Mouse (Mus musculus): Measurements from ENCODE around the gene Ramac.
A peak's percentile ranks its signal among the peaks of the same experiment; 100 is the strongest.

The Ramac gene

DNA sequence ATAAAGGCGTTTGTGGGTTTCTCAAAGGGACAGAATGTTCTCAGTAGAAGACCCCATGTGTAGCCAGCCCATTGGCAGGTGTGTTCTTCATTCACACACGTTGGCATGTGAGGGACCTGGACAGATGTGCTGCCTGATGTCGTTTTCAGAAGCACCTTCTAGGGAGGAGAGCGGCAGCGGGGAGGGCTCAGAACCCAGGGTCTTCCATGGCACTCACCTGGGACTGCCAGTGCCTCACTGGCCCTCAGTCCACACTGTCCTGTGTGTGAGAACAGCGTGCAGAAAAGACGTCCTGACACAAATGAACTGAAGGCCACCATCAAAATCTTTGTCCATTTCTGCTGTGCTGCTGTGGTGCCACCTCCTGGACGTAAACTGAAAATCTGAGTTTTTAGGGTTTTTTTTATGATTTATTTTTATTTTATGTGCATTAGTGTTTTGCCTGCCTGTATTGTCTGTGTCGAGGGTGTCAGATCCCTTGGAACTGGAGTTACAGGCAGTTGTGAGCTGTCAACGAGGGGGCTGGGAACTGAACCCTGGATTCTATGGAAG, 15.0 kb downstream of the Ramac start:
- peak; percentile 48 for DNase-seq (ENCODE audit: low read depth, low spot score)

DNA sequence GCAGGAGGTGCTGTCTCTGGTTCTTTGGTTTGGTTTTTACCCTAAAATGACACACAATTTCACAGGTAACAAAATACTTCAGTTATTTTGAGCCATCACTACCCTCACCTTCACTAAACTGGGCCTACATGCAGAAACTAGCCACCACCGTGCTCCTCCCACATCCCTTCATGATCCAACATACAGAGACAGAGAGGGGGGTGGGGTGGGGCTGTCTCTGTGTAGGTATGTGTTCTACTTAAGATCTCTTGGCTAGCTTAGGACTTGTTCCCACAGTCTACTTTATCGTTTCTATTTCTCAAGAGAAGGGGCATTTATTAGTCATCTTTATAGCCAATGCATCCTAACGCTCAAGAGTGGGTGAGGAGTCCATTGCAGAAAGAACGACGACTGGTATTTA, 25.8 kb downstream of the Ramac start:
- DNase-seq (ENCODE audit: low read depth, low spot score) = peak; percentile 66

DNA sequence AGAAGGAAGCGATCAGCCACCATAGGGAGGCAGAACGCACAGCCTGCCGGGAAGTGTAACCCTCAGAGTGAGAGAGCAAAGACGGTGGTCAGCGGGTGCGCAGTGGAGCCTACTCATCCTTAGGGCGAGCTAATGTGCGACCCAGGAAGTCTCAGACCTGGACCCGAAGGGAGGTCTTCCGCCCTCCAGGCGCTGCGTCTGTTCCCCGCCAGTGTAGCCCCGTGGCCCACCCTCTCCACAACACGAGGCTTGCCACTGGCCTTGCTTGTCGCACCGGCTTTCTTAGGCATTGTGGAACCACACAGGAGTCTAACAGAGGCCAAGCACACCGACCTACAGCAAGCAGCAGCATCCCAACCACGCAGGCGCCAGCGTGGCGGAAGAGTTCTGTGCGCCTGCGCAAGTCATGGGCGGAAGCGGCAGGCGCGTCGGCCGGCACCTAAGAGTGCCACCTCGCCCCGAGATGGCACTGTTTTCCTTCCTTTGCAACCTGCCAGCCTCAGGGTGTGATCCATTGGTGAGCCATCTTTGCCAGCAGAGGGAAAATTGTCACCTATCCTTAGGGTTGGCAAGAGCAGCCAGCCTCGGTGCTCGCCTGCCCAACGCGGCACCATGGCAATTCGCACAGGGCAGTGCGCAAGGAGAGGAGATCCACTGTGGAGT, 26.5 kb downstream of the Ramac start, which contains the start of gene 3110040N11Rik:
TSS of gene 3110040N11Rik (minus strand) at position 384 of the 663 bp plus-strand sequence.
- DNase-seq (ENCODE audit: low read depth, low spot score) = peak; percentile 86

- DNase-seq (ENCODE audit: low read depth, low spot score) = no peak
Measured at GRCm38 (mm10) chr7:81806067-81806466, 43.3 kb downstream of the Ramac start.

Measured in 3T3-L1 (cell line).